Mouse (Mus musculus): ENCODE results near the gene Daam1. TPM values are rescaled to one million over a fixed set of nuclear protein-coding genes. Genes with fewer than 3 reads are reported as not detected.
"Not testable (repeated sequence)": the region's sequence is repeated elsewhere in the genome, so short reads cannot be mapped to it uniquely, and the experiment has no call there.

Daam1 gene
- polyA plus RNA-seq, 1 experiment, result 10.1 TPM

DNA sequence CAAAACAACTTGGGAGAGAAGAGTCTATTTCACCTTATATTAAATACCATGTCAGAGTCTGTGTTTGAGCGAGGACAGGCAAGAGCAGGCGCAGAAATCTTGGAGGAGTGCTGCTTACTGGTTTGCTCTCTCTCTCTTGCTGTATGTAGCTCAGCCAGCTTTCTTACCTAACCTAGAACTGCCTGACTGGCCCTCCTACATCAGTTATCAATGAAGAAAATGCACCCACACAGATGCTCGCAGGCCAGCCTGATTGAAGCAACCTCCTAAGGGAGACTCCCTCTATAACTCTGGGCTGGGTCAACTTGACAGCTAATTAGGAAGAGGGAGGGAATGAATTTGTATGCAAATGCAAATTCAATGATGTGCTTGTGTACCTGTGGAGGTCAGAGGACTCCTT, 8.8 kb downstream of the Daam1 start:
- Histone ChIP-seq H3ac (ENCODE audit: control insufficient read depth, insufficient read length) (no peak overlapping the region), H3K27me3 (ENCODE audit: control insufficient read depth, insufficient read depth, insufficient read length) (no peaks in the 10 kb centered on the region), H3K79me2 (ENCODE audit: control insufficient read depth, insufficient read depth) (peaks cover 100% of the 10 kb centered on the region), H3K4me2 (ENCODE audit: low read depth) (no peak overlapping the region), H3K36me3 (ENCODE audit: control insufficient read depth, insufficient read depth) (peaks cover 3% of the 10 kb centered on the region), H3K4me3 (no peak overlapping the region)
- TF ChIP-seq SRF (IDR thresholded peaks at IDR 0.05; ENCODE audit: control insufficient read depth, insufficient read length, low read depth) (no peak), E2F4 (IDR thresholded peaks at IDR 0.05; ENCODE audit: insufficient read depth) (no peak), POLR2AphosphoS2 (IDR thresholded peaks at IDR 0.05; ENCODE audit: insufficient read length, low read depth) (no peak), MYOG (IDR thresholded peaks at IDR 0.05; ENCODE audit: control insufficient read depth in 1 of 3, insufficient read depth in 1 of 3, insufficient read length in 2 of 3, low read depth in 2 of 3) (no peak)

DNA sequence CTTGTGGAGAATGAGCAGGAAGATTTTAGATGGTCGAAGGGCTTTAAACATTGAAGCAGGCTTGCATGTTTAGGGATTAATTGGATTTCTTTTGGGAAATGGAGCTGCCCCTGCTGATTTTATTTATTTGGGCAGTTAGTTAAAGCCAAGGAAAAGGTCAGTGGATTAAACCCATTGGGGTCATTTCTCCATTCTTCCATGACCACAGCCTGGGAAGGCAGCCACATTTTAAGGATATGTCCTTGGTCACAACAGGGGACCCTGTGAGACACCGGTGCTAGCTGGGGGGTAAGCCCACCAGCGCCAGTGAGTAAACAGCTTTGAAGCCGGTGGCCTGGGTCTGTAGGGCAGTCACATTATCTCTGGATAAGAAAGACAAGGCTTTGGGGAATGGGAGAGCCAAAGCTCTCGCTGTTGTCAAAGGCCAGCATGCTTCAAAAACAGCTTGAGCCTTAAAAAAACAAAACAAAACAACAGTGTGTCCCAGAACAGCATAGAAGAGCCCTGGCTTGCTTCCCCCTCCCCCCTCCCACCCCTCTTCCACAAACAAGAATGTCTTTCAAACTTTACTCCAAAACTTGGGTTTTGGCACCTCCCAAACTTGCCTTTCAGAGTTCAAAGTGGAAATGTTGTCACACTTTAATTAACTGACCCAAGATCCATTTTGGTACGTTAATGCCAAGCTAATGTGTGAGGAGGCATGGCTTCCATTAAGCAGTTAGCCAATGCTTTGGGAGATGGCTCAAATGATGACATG, 9.7 kb downstream of the Daam1 start:
- Histone ChIP-seq H3K4me3 (no peak overlapping the region), H3K79me2 (ENCODE audit: control insufficient read depth, insufficient read depth) (peaks cover 100% of the 10 kb centered on the region), H3K36me3 (ENCODE audit: control insufficient read depth, insufficient read depth) (peaks cover 3% of the 10 kb centered on the region), H3K27me3 (ENCODE audit: control insufficient read depth, insufficient read depth, insufficient read length) (no peaks in the 10 kb centered on the region), H3K4me2 (ENCODE audit: low read depth) (no peak overlapping the region), H3ac (ENCODE audit: control insufficient read depth, insufficient read length) (no peak overlapping the region)
- TF ChIP-seq SRF (IDR thresholded peaks at IDR 0.05; ENCODE audit: control insufficient read depth, insufficient read length, low read depth) (no peak), USF1 (IDR thresholded peaks at IDR 0.05; ENCODE audit: low read depth) (no peak), TCF3 (IDR thresholded peaks at IDR 0.05; ENCODE audit: insufficient read length, low read depth) (no peak), POLR2AphosphoS2 (IDR thresholded peaks at IDR 0.05; ENCODE audit: insufficient read length, low read depth) (no peak), MYOD1 (IDR thresholded peaks at IDR 0.05; ENCODE audit: control insufficient read depth in 1 of 3, insufficient read length in 2 of 3, low read depth in 2 of 3) (no peak), MYOG (IDR thresholded peaks at IDR 0.05; ENCODE audit: control insufficient read depth in 1 of 3, insufficient read depth in 1 of 3, insufficient read length in 2 of 3, low read depth in 2 of 3) (no peak), TCF12 (IDR thresholded peaks at IDR 0.05; ENCODE audit: insufficient read depth, poor library complexity, severe bottlenecking) (no peak), CEBPB (IDR thresholded peaks at IDR 0.05; ENCODE audit: insufficient read depth, poor library complexity, severe bottlenecking) (no peak), POLR2A (IDR thresholded peaks at IDR 0.05; ENCODE audit: insufficient read length, low read depth) (no peak), MAX (IDR thresholded peaks at IDR 0.05; ENCODE audit: low read depth) (no peak)

DNA sequence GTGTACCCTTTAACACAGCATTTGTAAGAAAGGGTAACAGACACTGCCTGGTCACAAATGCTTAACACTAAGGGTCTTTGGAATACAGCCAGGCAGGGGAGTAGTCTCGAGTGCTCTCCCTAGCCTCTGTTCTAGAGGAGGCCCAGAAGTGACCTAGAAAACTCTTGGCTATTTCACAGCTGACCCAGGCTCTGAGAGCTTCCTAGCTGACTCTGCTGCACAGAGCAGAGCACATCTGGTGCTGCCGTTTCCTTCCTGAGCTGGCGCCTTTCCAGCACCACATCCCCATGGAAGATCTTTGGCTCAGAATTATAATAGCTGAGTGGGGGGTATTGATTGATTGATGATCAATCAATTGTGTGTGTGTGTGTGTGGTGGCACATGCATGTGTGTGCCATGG, 11.1 kb downstream of the Daam1 start:
- Histone ChIP-seq H3K27me3 (ENCODE audit: control insufficient read depth, insufficient read depth, insufficient read length) (no peaks in the 10 kb centered on the region), H3K4me3 (no peak overlapping the region), H3K4me2 (ENCODE audit: low read depth) (no peak overlapping the region), H3K79me2 (ENCODE audit: control insufficient read depth, insufficient read depth) (peaks cover 98% of the 10 kb centered on the region), H3ac (ENCODE audit: control insufficient read depth, insufficient read length) (no peak overlapping the region), H3K36me3 (ENCODE audit: control insufficient read depth, insufficient read depth) (peaks cover 3% of the 10 kb centered on the region)
- TF ChIP-seq MYOD1 (IDR thresholded peaks at IDR 0.05; ENCODE audit: control insufficient read depth in 1 of 3, insufficient read length in 2 of 3, low read depth in 2 of 3), result no peak
- TF ChIP-seq MYOG (IDR thresholded peaks at IDR 0.05; ENCODE audit: control insufficient read depth in 1 of 3, insufficient read depth in 1 of 3, insufficient read length in 2 of 3, low read depth in 2 of 3), result no peak
- no peak for TF ChIP-seq TCF3 (IDR thresholded peaks at IDR 0.05; ENCODE audit: insufficient read length, low read depth)
- TF ChIP-seq CEBPB (IDR thresholded peaks at IDR 0.05; ENCODE audit: insufficient read depth, poor library complexity, severe bottlenecking), result no peak
- TF ChIP-seq POLR2AphosphoS2 (IDR thresholded peaks at IDR 0.05; ENCODE audit: insufficient read length, low read depth), result no peak
- TF ChIP-seq USF1 (IDR thresholded peaks at IDR 0.05; ENCODE audit: low read depth), result no peak
- TF ChIP-seq TCF12 (IDR thresholded peaks at IDR 0.05; ENCODE audit: insufficient read depth, poor library complexity, severe bottlenecking), result no peak
- no peak for TF ChIP-seq MAX (IDR thresholded peaks at IDR 0.05; ENCODE audit: low read depth)
- no peak for TF ChIP-seq E2F4 (IDR thresholded peaks at IDR 0.05; ENCODE audit: insufficient read depth)
- TF ChIP-seq REST (IDR thresholded peaks at IDR 0.05; ENCODE audit: insufficient read depth, insufficient read length), result no peak
- no peak for TF ChIP-seq SRF (IDR thresholded peaks at IDR 0.05; ENCODE audit: control insufficient read depth, insufficient read length, low read depth)
- TF ChIP-seq POLR2A (IDR thresholded peaks at IDR 0.05; ENCODE audit: insufficient read length, low read depth), result no peak

DNA sequence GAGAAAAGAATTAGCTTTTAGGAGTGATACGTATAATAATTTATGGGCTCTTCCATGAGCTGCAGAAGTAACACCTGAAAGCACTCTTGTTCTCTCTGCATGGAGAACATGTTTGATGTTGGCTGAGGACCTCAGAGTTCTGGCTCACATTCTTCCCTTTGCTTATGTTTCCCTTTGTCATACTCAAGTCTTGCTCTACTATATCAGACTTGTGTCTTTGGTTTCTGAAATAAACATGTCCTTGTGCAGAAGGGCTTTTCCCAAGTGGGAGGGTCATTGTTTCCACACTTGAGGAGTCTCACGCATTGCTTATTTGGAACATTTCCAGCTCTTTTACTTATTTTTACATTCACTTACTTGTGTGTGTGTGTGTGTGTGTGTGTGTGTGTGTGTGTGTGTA, 11.7 kb downstream of the Daam1 start:
- H3K79me2 ChIP-seq (ENCODE audit: control insufficient read depth, insufficient read depth), result peaks cover 97% of the 10 kb centered on the region

DNA sequence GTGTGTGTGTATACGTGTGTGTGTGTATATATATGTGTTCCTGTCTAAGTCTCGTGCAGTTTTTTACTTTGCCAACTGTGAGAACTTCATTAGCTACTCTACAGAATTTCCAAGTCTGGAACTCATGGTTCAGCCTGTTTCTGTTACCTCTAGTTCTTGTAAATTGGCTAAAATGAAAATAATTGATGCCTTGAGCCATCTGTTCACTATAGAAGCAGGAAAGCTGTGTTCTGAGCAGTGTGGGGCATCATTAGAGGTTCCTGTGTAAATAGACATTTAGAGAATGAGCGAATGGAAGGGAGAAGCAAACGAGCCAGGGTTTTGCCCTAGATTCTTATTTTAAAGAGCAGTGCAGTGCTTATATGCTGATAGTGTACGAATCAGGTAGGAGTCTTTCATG, 14.6 kb downstream of the Daam1 start:
- H3K36me3 ChIP-seq (ENCODE audit: control insufficient read depth, insufficient read depth), result peaks cover 3% of the 10 kb centered on the region
- no peaks in the 10 kb centered on the region for H3K27me3 ChIP-seq (ENCODE audit: control insufficient read depth, insufficient read depth, insufficient read length)
- no peak overlapping the region for H3ac ChIP-seq (ENCODE audit: control insufficient read depth, insufficient read length)
- TF ChIP-seq SRF (IDR thresholded peaks at IDR 0.05; ENCODE audit: control insufficient read depth, insufficient read length, low read depth) (no peak), TCF12 (IDR thresholded peaks at IDR 0.05; ENCODE audit: insufficient read depth, poor library complexity, severe bottlenecking) (no peak), E2F4 (IDR thresholded peaks at IDR 0.05; ENCODE audit: insufficient read depth) (no peak), MYOG (IDR thresholded peaks at IDR 0.05; ENCODE audit: control insufficient read depth in 1 of 3, insufficient read depth in 1 of 3, insufficient read length in 2 of 3, low read depth in 2 of 3) (no peak), USF1 (IDR thresholded peaks at IDR 0.05; ENCODE audit: low read depth) (no peak), MAX (IDR thresholded peaks at IDR 0.05; ENCODE audit: low read depth) (no peak), CEBPB (IDR thresholded peaks at IDR 0.05; ENCODE audit: insufficient read depth, poor library complexity, severe bottlenecking) (no peak), MYOD1 (IDR thresholded peaks at IDR 0.05; ENCODE audit: control insufficient read depth in 1 of 3, insufficient read length in 2 of 3, low read depth in 2 of 3) (no peak), POLR2A (IDR thresholded peaks at IDR 0.05; ENCODE audit: insufficient read length, low read depth) (no peak), TCF3 (IDR thresholded peaks at IDR 0.05; ENCODE audit: insufficient read length, low read depth) (no peak), REST (IDR thresholded peaks at IDR 0.05; ENCODE audit: insufficient read depth, insufficient read length) (no peak), POLR2AphosphoS2 (IDR thresholded peaks at IDR 0.05; ENCODE audit: insufficient read length, low read depth) (no peak)
- no peak overlapping the region for H3K4me2 ChIP-seq (ENCODE audit: low read depth)
- H3K79me2 ChIP-seq (ENCODE audit: control insufficient read depth, insufficient read depth), result peaks cover 86% of the 10 kb centered on the region
- no peak overlapping the region for H3K4me3 ChIP-seq

More for the DNA sequence above, 11.7 kb downstream of the Daam1 start:
- Histone ChIP-seq H3K36me3 (ENCODE audit: control insufficient read depth, insufficient read depth) (peaks cover 3% of the 10 kb centered on the region), H3K4me2 (ENCODE audit: low read depth) (no peak overlapping the region), H3K4me3 (no peak overlapping the region), H3K27me3 (ENCODE audit: control insufficient read depth, insufficient read depth, insufficient read length) (no peaks in the 10 kb centered on the region), H3ac (ENCODE audit: control insufficient read depth, insufficient read length) (no peak overlapping the region)
- TF ChIP-seq MYOD1 (IDR thresholded peaks at IDR 0.05; ENCODE audit: control insufficient read depth in 1 of 3, insufficient read length in 2 of 3, low read depth in 2 of 3), result no peak
- no peak for TF ChIP-seq SRF (IDR thresholded peaks at IDR 0.05; ENCODE audit: control insufficient read depth, insufficient read length, low read depth)
- TF ChIP-seq REST (IDR thresholded peaks at IDR 0.05; ENCODE audit: insufficient read depth, insufficient read length), result no peak
- no peak for TF ChIP-seq USF1 (IDR thresholded peaks at IDR 0.05; ENCODE audit: low read depth)
- TF ChIP-seq TCF12 (IDR thresholded peaks at IDR 0.05; ENCODE audit: insufficient read depth, poor library complexity, severe bottlenecking), result no peak

DNA sequence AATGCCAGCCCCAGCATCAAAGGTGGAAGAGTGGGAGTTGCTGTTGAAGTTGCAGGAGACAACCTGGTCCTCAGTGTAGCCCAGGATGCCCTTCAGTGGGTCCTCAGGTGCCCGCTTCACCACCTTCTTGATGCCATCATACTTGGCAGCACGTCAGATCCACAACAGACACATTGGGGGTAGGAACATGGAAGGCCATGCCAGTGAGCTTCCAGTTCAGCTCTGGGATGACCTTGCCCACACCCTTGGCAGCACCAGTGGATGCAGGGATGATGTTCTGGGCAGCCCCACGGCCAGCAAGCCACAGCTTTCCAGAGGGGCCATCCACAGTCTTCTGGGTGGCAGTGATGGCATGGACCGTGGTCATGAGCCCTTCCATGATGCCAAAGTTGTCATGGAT, 15.5 kb downstream of the Daam1 start:
- not testable (repeated sequence) for H3K4me2 ChIP-seq (ENCODE audit: low read depth); H3K27me3 ChIP-seq (ENCODE audit: control insufficient read depth, insufficient read depth, insufficient read length); H3K36me3 ChIP-seq (ENCODE audit: control insufficient read depth, insufficient read depth); H3K4me3 ChIP-seq; H3ac ChIP-seq (ENCODE audit: control insufficient read depth, insufficient read length)
- peaks cover 86% of the 10 kb centered on the region for H3K79me2 ChIP-seq (ENCODE audit: control insufficient read depth, insufficient read depth)

DNA sequence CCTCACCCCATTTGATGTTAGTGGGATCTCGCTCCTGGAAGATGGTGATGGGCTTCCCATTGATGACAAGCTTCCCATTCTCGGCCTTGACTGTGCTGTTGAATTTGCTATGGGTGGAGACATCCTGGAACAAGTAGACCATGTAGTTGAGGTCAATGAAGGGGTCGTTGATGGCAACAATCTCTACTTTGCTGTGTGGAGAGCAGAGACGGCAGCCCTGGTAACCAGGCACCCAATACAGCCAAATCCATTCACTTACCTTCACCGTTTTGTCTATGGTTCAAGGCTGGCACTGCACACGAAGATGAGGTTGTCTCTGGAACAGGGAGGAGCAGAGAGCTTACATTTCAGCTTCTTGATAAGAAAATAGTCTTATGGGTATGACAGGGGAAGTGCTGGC, 16.1 kb downstream of the Daam1 start:
- H3ac ChIP-seq (ENCODE audit: control insufficient read depth, insufficient read length); H3K36me3 ChIP-seq (ENCODE audit: control insufficient read depth, insufficient read depth); H3K4me2 ChIP-seq (ENCODE audit: low read depth); H3K4me3 ChIP-seq; H3K27me3 ChIP-seq (ENCODE audit: control insufficient read depth, insufficient read depth, insufficient read length): not testable (repeated sequence)
- H3K79me2 ChIP-seq (ENCODE audit: control insufficient read depth, insufficient read depth), result peaks cover 85% of the 10 kb centered on the region
